Mouse (Mus musculus) midbrain, embryonic 16.5 days (tissue): ENCODE data around the gene Kcnj3. TPM values are rescaled to one million over a fixed set of nuclear protein-coding genes. Genes with fewer than 3 reads are reported as not detected.
"Not testable (repeated sequence)": the region's sequence is repeated elsewhere in the genome, so short reads cannot be mapped to it uniquely, and the experiment has no call there.

Source experiments
- ATAC-seq: fragments of 200-750 bp; cut with Nextera tagmentation; 2 replicates; pipeline ENCODE4 v1.8.0; 2017; ENCODE audit warnings: moderate TSS enrichment
- H3K27ac ChIP-seq: fragments of 300-500 bp; sonication (generic); 2 replicates; pipeline ENCODE4 v1.5.1; 2014; ENCODE audit warnings: mild to moderate bottlenecking, low read length, mixed read lengths
- H3K27me3 ChIP-seq: fragments of 300-500 bp; sonication (generic); 2 replicates; pipeline ENCODE4 v1.6.1; 2014; ENCODE audit warnings: low read depth, low read length, mixed read lengths; ENCODE audit not compliant: control insufficient read depth, insufficient read depth
- H3K36me3 ChIP-seq: fragments of 300-500 bp; sonication (generic); 2 replicates; pipeline ENCODE4 v1.6.1; 2014; ENCODE audit warnings: mild to moderate bottlenecking, low read length, moderate library complexity, mixed read lengths; ENCODE audit not compliant: control insufficient read depth, insufficient read depth
- H3K4me1 ChIP-seq: fragments of 300-500 bp; sonication (generic); 2 replicates; pipeline ENCODE4 v1.6.1; 2014; ENCODE audit warnings: mild to moderate bottlenecking, low read length, mixed read lengths; ENCODE audit not compliant: control insufficient read depth, insufficient read depth
- H3K4me2 ChIP-seq: fragments of 300-500 bp; sonication (generic); 2 replicates; pipeline ENCODE4 v1.6.1; 2014; ENCODE audit warnings: mild to moderate bottlenecking, low read length, mixed read lengths
- H3K4me3 ChIP-seq: fragments of 300-500 bp; sonication (generic); 2 replicates; pipeline ENCODE4 v1.5.1; 2014; ENCODE audit warnings: low read depth, mild to moderate bottlenecking, low read length, moderate library complexity, mixed read lengths
- H3K9ac ChIP-seq: fragments of 300-500 bp; sonication (generic); 2 replicates; pipeline ENCODE4 v1.6.1; 2014; ENCODE audit warnings: low read depth, low read length, mixed read lengths
- H3K9me3 ChIP-seq: fragments of 300-500 bp; sonication (generic); replicated peaks from 2 replicates; pipeline ENCODE4 v1.6.1; 2014; ENCODE audit warnings: mild to moderate bottlenecking, low read length, mixed read lengths; ENCODE audit not compliant: control insufficient read depth, poor library complexity, severe bottlenecking
- WGBS: fragments of 180-500 bp; shearing (Covaris S2); extraction: QIAGEN DNeasy Blood & Tissue Kit; methylation state at CpG from one replicate; pipeline ENCODE4 v1.1.7; 2014; 5-methylcytosine and 5-hydroxymethylcytosine counted together
- polyA plus RNA-seq: library from polyadenylated mRNA; unstranded; fragments of >200 nt; fragmentation: Nextera tagmentation; extraction: Ambion mirVana; gene quantifications from 2 replicates; pipeline ENCODE4 v1.2.1, GENCODE M21; 2015

Kcnj3 gene
- polyA plus RNA-seq, 1 experiment from 2014 or later, result 5.8 TPM

- H3K27me3 ChIP-seq, result no peaks in the 10 kb centered on the region
- H3K4me2 ChIP-seq, result no peak overlapping the region
- no peak overlapping the region for H3K27ac ChIP-seq
- no peaks in the 10 kb centered on the region for H3K36me3 ChIP-seq
- no peaks in the 10 kb centered on the region for H3K4me1 ChIP-seq
- H3K4me3 ChIP-seq, result no peak overlapping the region
- ATAC-seq, result no peak
- no peak overlapping the region for H3K9ac ChIP-seq
- no peaks in the 10 kb centered on the region for H3K9me3 ChIP-seq
Observed at GRCm38 (mm10) chr2:55480602-55480965, 44.8 kb downstream of the Kcnj3 start.

- not testable (repeated sequence) for H3K4me3 ChIP-seq, H3K4me2 ChIP-seq, H3K36me3 ChIP-seq, H3K4me1 ChIP-seq, H3K9ac ChIP-seq, H3K27ac ChIP-seq, H3K9me3 ChIP-seq, ATAC-seq, H3K27me3 ChIP-seq
- 95% methylated on average over 7 of the region's 7 CpGs for WGBS
Observed at GRCm38 (mm10) chr2:55485500-55486129, 49.8 kb downstream of the Kcnj3 start.

GRCm38 (mm10) chr2:55503390-55504176 lies 67.8 kb downstream of the Kcnj3 start:
- H3K9me3 ChIP-seq, result no peaks in the 10 kb centered on the region
- no peak for ATAC-seq
- 76% methylated on average over 9 of the region's 9 CpGs for WGBS

GRCm38 (mm10) chr2:55505712-55506111 lies 69.9 kb downstream of the Kcnj3 start:
- WGBS, result 96% methylated on average over 1 of the region's 1 CpGs
- no peak for ATAC-seq

More at GRCm38 (mm10) chr2:55503390-55504176, 67.8 kb downstream of the Kcnj3 start:
- Histone ChIP-seq H3K4me1 (no peaks in the 10 kb centered on the region), H3K9ac (no peak overlapping the region), H3K4me3 (no peak overlapping the region), H3K27ac (no peak overlapping the region), H3K4me2 (no peak overlapping the region), H3K27me3 (no peaks in the 10 kb centered on the region), H3K36me3 (no peaks in the 10 kb centered on the region)

GRCm38 (mm10) chr2:55517297-55517696 lies 81.5 kb downstream of the Kcnj3 start:
- H3K27ac ChIP-seq, result no peak overlapping the region
- no peak overlapping the region for H3K9ac ChIP-seq
- no peak overlapping the region for H3K4me2 ChIP-seq
- no peaks in the 10 kb centered on the region for H3K9me3 ChIP-seq
- H3K36me3 ChIP-seq, result no peaks in the 10 kb centered on the region
- no peaks in the 10 kb centered on the region for H3K4me1 ChIP-seq
- no peak overlapping the region for H3K4me3 ChIP-seq
- no peaks in the 10 kb centered on the region for H3K27me3 ChIP-seq
- ATAC-seq, result no peak

More at GRCm38 (mm10) chr2:55505712-55506111, 69.9 kb downstream of the Kcnj3 start:
- no peak overlapping the region for H3K4me2 ChIP-seq
- H3K36me3 ChIP-seq, result no peaks in the 10 kb centered on the region
- H3K9ac ChIP-seq, result no peak overlapping the region
- H3K27ac ChIP-seq, result no peak overlapping the region
- no peaks in the 10 kb centered on the region for H3K9me3 ChIP-seq
- no peak overlapping the region for H3K4me3 ChIP-seq
- H3K27me3 ChIP-seq, result no peaks in the 10 kb centered on the region
- H3K4me1 ChIP-seq, result no peaks in the 10 kb centered on the region

- Histone ChIP-seq H3K9me3 (no peaks in the 10 kb centered on the region), H3K9ac (no peak overlapping the region), H3K27ac (no peak overlapping the region), H3K4me3 (no peak overlapping the region), H3K27me3 (no peaks in the 10 kb centered on the region), H3K36me3 (no peaks in the 10 kb centered on the region), H3K4me1 (no peaks in the 10 kb centered on the region), H3K4me2 (no peak overlapping the region)
- ATAC-seq, result no peak
- 87% methylated on average over 8 of the region's 8 CpGs for WGBS
Observed at GRCm38 (mm10) chr2:55532738-55533491, 97.1 kb downstream of the Kcnj3 start.

- no peak overlapping the region for H3K9ac ChIP-seq
- H3K36me3 ChIP-seq, result no peaks in the 10 kb centered on the region
- no peaks in the 10 kb centered on the region for H3K27me3 ChIP-seq
- no peaks in the 10 kb centered on the region for H3K9me3 ChIP-seq
- ATAC-seq, result peak; percentile 54; the same call in 1 of the 2 replicates
- H3K4me3 ChIP-seq, result no peak overlapping the region
- H3K27ac ChIP-seq, result no peak overlapping the region
- H3K4me1 ChIP-seq, result no peaks in the 10 kb centered on the region
- H3K4me2 ChIP-seq, result no peak overlapping the region
- 59% methylated on average over 2 of the region's 2 CpGs for WGBS
Observed at GRCm38 (mm10) chr2:55534946-55535345, 99.2 kb downstream of the Kcnj3 start.

- H3K9me3 ChIP-seq, result no peaks in the 10 kb centered on the region
- H3K4me3 ChIP-seq, result no peak overlapping the region
- no peaks in the 10 kb centered on the region for H3K27me3 ChIP-seq
- no peak for ATAC-seq
- no peak overlapping the region for H3K4me2 ChIP-seq
- no peak overlapping the region for H3K9ac ChIP-seq
- 84% methylated on average over 1 of the region's 1 CpGs for WGBS
- H3K36me3 ChIP-seq, result no peaks in the 10 kb centered on the region
- H3K27ac ChIP-seq, result no peak overlapping the region
- no peaks in the 10 kb centered on the region for H3K4me1 ChIP-seq
Observed at GRCm38 (mm10) chr2:55535482-55535881, 99.7 kb downstream of the Kcnj3 start.

- Histone ChIP-seq H3K4me3 (no peak overlapping the region), H3K27ac (no peak overlapping the region), H3K4me2 (no peak overlapping the region), H3K9me3 (no peaks in the 10 kb centered on the region), H3K27me3 (no peaks in the 10 kb centered on the region), H3K9ac (no peak overlapping the region), H3K4me1 (no peaks in the 10 kb centered on the region), H3K36me3 (no peaks in the 10 kb centered on the region)
- ATAC-seq, result no peak
Observed at GRCm38 (mm10) chr2:55547612-55548011, 111.8 kb downstream of the Kcnj3 start.
